Comparison of ENCODE assay signal across 23 mouse cellular contexts in genomic region chr2:173712656-173713055, GRCm38 (mm10). TPM values are rescaled to one million over a fixed set of nuclear protein-coding genes. Genes with fewer than 3 reads are reported as not detected.
DNase-seq lines count a peak whose midpoint lies in the region; ATAC-seq and TF ChIP-seq lines count a peak whose summit lies in the region.
"Had no signal": no experiment of that assay in that cellular context is flagged by ENCODE, and none has a peak within 500 bp of the region (broad histone marks: within the 10 kb centered on the region; RNA-seq: fewer than 3 reads in every experiment).

No protein-coding gene starts in this region.

- intact Hi-C loops in heart, postnatal 14 days (cut with DNase I): no loop called here

- ATAC-seq in lung, embryonic 14.5 days (ENCODE audit: insufficient read depth): no peak
- ATAC-seq in lung, postnatal 0 days: no peak
- peak; percentile 44 for ATAC-seq in hindbrain, embryonic 11.5 days (ENCODE audit: low FRiP score)
- ATAC-seq in neural tube, embryonic 13.5 days (ENCODE audit: low read depth): no peak
- ATAC-seq: activated CD4-positive, CD25-positive, alpha-beta regulatory T cell, adult 4 months had no signal

- no peak for TF ChIP-seq CTCF in lung, embryonic 14.5 days (IDR thresholded peaks at IDR 0.05; ENCODE audit: low read depth)
- TF ChIP-seq CTCF in lung, postnatal 0 days (IDR thresholded peaks at IDR 0.05): no peak

- H3K4me2 ChIP-seq in lung, embryonic 14.5 days: no peak overlapping the region
- no peak overlapping the region for H3K4me2 ChIP-seq in lung, postnatal 0 days (replicated peaks; ENCODE audit: low read depth, low read length)
- H3K4me2 ChIP-seq in hindbrain, embryonic 11.5 days (replicated peaks; ENCODE audit: low read depth, low read length): no peak overlapping the region
- no peak overlapping the region for H3K4me2 ChIP-seq in neural tube, embryonic 13.5 days
- H3K4me2 ChIP-seq: embryonic facial prominence, embryonic 12.5 days; lung, embryonic 15.5 days; neural tube, embryonic 12.5 days had no signal

- H3K27ac ChIP-seq in lung, embryonic 14.5 days (ENCODE audit: low read depth): no peak overlapping the region
- H3K27ac ChIP-seq in lung, postnatal 0 days (ENCODE audit: low read length): no peak overlapping the region
- H3K27ac ChIP-seq in hindbrain, embryonic 11.5 days (ENCODE audit: low read depth, low read length): peak overlapping the region; percentile 25; the same call in 1 of the 2 replicates
- peak overlapping the region; percentile 62 for H3K27ac ChIP-seq in neural tube, embryonic 13.5 days (replicated peaks)
- H3K27ac ChIP-seq: embryonic facial prominence, embryonic 12.5 days; heart, embryonic 10.5 days; lung, embryonic 15.5 days; neural tube, embryonic 12.5 days had no signal

- H3K27me3 ChIP-seq in lung, embryonic 14.5 days (ENCODE audit: insufficient read depth, low read length): no peaks in the 10 kb centered on the region
- no peaks in the 10 kb centered on the region for H3K27me3 ChIP-seq in lung, postnatal 0 days (replicated peaks; ENCODE audit: insufficient read depth, low read length)
- H3K27me3 ChIP-seq in hindbrain, embryonic 11.5 days (ENCODE audit: control insufficient read depth, insufficient read depth, low read length): no peaks in the 10 kb centered on the region
- H3K27me3 ChIP-seq in neural tube, embryonic 13.5 days: no peaks in the 10 kb centered on the region
- H3K27me3 ChIP-seq: embryonic facial prominence, embryonic 12.5 days; lung, embryonic 15.5 days; neural tube, embryonic 12.5 days had no signal

- H3K9me3 ChIP-seq in lung, embryonic 14.5 days (ENCODE audit: low read depth, low read length): no peaks in the 10 kb centered on the region
- no peaks in the 10 kb centered on the region for H3K9me3 ChIP-seq in lung, postnatal 0 days (ENCODE audit: low read length)
- H3K9me3 ChIP-seq in hindbrain, embryonic 11.5 days (ENCODE audit: control insufficient read depth, low read length): no peaks in the 10 kb centered on the region
- H3K9me3 ChIP-seq in neural tube, embryonic 13.5 days: no peaks in the 10 kb centered on the region
- H3K9me3 ChIP-seq: embryonic facial prominence, embryonic 12.5 days; lung, embryonic 15.5 days; neural tube, embryonic 12.5 days had no signal

- TF ChIP-seq EP300 in lung, postnatal 0 days (IDR thresholded peaks at IDR 0.05): no peak

- H3K36me3 ChIP-seq in lung, embryonic 14.5 days (ENCODE audit: insufficient read depth): peaks cover 9% of the 10 kb centered on the region
- H3K36me3 ChIP-seq in lung, postnatal 0 days (ENCODE audit: insufficient read depth, low read length): no peaks in the 10 kb centered on the region; the same call in 1 of the 2 replicates
- H3K36me3 ChIP-seq in hindbrain, embryonic 11.5 days (ENCODE audit: control insufficient read depth, insufficient read depth, low read length): 0 out of 2 replicates have a peak, but pooled peaks cover 3% of the 10 kb centered on the region
- peaks cover 8% of the 10 kb centered on the region; the same call in 1 of the 2 replicates for H3K36me3 ChIP-seq in neural tube, embryonic 13.5 days

- peak; percentile 36 for DNase-seq in adrenal gland, postnatal 14 days
- DNase-seq in adrenal gland, postnatal 4 days (ENCODE audit: low spot score in 2 of 2): no peak
- DNase-seq in lung, embryonic 14.5 days: peak; percentile 15
- no peak for DNase-seq in lung, postnatal 0 days (ENCODE audit: low spot score)
- peak; percentile 28 for DNase-seq in hindbrain, embryonic 11.5 days (ENCODE audit: low spot score)
- DNase-seq in heart, postnatal 14 days: no peak
- no peak for DNase-seq in spleen, postnatal 4 days (ENCODE audit: low spot score in 2 of 2)
- DNase-seq: cerebellum, adult 2 months; gastrocnemius, postnatal 36 days; heart, postnatal 36 days; kidney, adult 18-20 months; kidney, postnatal 36 days; liver; right cerebral cortex, postnatal 4 days had no signal

- H3K4me3 ChIP-seq in lung, embryonic 14.5 days (ENCODE audit: low read depth, low read length): no peak overlapping the region
- H3K4me3 ChIP-seq in lung, postnatal 0 days (ENCODE audit: low read depth, low read length): no peak overlapping the region
- no peak overlapping the region for H3K4me3 ChIP-seq in hindbrain, embryonic 11.5 days (ENCODE audit: low read depth, low read length)
- H3K4me3 ChIP-seq in neural tube, embryonic 13.5 days: no peak overlapping the region
- H3K4me3 ChIP-seq: embryonic facial prominence, embryonic 12.5 days; heart, embryonic 10.5 days; lung, embryonic 15.5 days; neural tube, embryonic 12.5 days had no signal

- WGBS in lung, embryonic 14.5 days: 14% methylated on average over 10 of the region's 10 CpGs
- WGBS in lung, postnatal 0 days: 23% methylated on average over 9 of the region's 10 CpGs
- WGBS in hindbrain, embryonic 11.5 days: 49% methylated on average over 10 of the region's 10 CpGs
- WGBS in neural tube, embryonic 13.5 days: 36% methylated on average over 10 of the region's 10 CpGs

- H3K4me1 ChIP-seq in lung, embryonic 14.5 days (ENCODE audit: insufficient read depth): peaks cover 7% of the 10 kb centered on the region; the same call in 1 of the 2 replicates
- H3K4me1 ChIP-seq in lung, postnatal 0 days (ENCODE audit: insufficient read depth, low read depth, low read length): no peaks in the 10 kb centered on the region
- H3K4me1 ChIP-seq in hindbrain, embryonic 11.5 days (replicated peaks; ENCODE audit: control insufficient read depth, insufficient read depth, low read length): peaks cover 5% of the 10 kb centered on the region; the same call in 1 of the 2 replicates
- H3K4me1 ChIP-seq in neural tube, embryonic 13.5 days (replicated peaks): peaks cover 22% of the 10 kb centered on the region
- H3K4me1 ChIP-seq: lung, embryonic 15.5 days had no signal

- H3K9ac ChIP-seq in lung, embryonic 14.5 days: no peak overlapping the region
- no peak overlapping the region for H3K9ac ChIP-seq in lung, postnatal 0 days (replicated peaks; ENCODE audit: low read depth)
- H3K9ac ChIP-seq in hindbrain, embryonic 11.5 days (ENCODE audit: low read depth, low read length): no peak overlapping the region
- H3K9ac ChIP-seq in neural tube, embryonic 13.5 days: no peak overlapping the region
- H3K9ac ChIP-seq: embryonic facial prominence, embryonic 12.5 days; lung, embryonic 15.5 days; neural tube, embryonic 12.5 days had no signal

RNA-seq across cellular contexts. Expression of gene 1700010B08Rik, which starts 6.6 kb away (rescaled TPM):
- not detected in 2 replicates for total RNA-seq in adrenal gland, postnatal 14 days (2021)
- not detected for total RNA-seq in adrenal gland, postnatal 4 days (2021)
- polyA plus RNA-seq in lung, embryonic 14.5 days (2014; fragmentation: Nextera tagmentation; extraction: Ambion mirVana): not detected in 2 replicates
- 0.13 TPM in 1 of 2 replicates, not detected in the other for polyA plus RNA-seq in lung, postnatal 0 days (2015; fragmentation: Nextera tagmentation; extraction: Ambion mirVana)
- not detected in 2 replicates for polyA plus RNA-seq in hindbrain, embryonic 11.5 days (2014; fragmentation: Nextera tagmentation; extraction: Ambion mirVana)
- not detected in 2 replicates for polyA plus RNA-seq in neural tube, embryonic 13.5 days (2015; fragmentation: Nextera tagmentation; extraction: Ambion mirVana)
- not detected for total RNA-seq in heart, postnatal 14 days (2021)
- total RNA-seq: gastrocnemius, postnatal 36 days; heart, postnatal 36 days; layer of hippocampus, postnatal 10 days; left cerebral cortex, postnatal 10 days; megakaryocyte progenitor cell, adult 5-6 weeks had no signal
- polyA plus RNA-seq: activated CD4-positive, CD25-positive, alpha-beta regulatory T cell, adult 4 months; cerebellum, adult 2 months; embryonic facial prominence, embryonic 12.5 days; heart, embryonic 10.5 days; lung, embryonic 15.5 days; neural tube, embryonic 12.5 days had no signal

RNA-seq across cellular contexts. Expression of gene Vapb, which starts 24.7 kb away (rescaled TPM):
- total RNA-seq in adrenal gland, postnatal 14 days (2021): 134 and 142 TPM in 2 replicates
- 100 to 1,000 TPM; 127 to 130 TPM for total RNA-seq in adrenal gland, postnatal 4 days (2021)
- 8.8 and 13.1 TPM in 2 replicates for polyA plus RNA-seq in lung, embryonic 14.5 days (2014; fragmentation: Nextera tagmentation; extraction: Ambion mirVana)
- 12.4 and 12.9 TPM in 2 replicates for polyA plus RNA-seq in lung, postnatal 0 days (2015; fragmentation: Nextera tagmentation; extraction: Ambion mirVana)
- polyA plus RNA-seq in hindbrain, embryonic 11.5 days (2014; fragmentation: Nextera tagmentation; extraction: Ambion mirVana): 16.1 and 18.1 TPM in 2 replicates
- polyA plus RNA-seq in neural tube, embryonic 13.5 days (2015; fragmentation: Nextera tagmentation; extraction: Ambion mirVana): 13.3 and 15.1 TPM in 2 replicates
- total RNA-seq in heart, postnatal 14 days (2021): 100 to 1,000 TPM in 1 of 2 experiments, 10 to 100 TPM in 1; 94.2 to 109 TPM

RNA-seq across cellular contexts. Expression of gene Rab22a, which starts 53.1 kb away (rescaled TPM):
- total RNA-seq in adrenal gland, postnatal 14 days (2021): 33.0 and 35.4 TPM in 2 replicates
- 10 to 100 TPM; 34.6 to 35.0 TPM for total RNA-seq in adrenal gland, postnatal 4 days (2021)
- 34.1 and 34.7 TPM in 2 replicates for polyA plus RNA-seq in lung, embryonic 14.5 days (2014; fragmentation: Nextera tagmentation; extraction: Ambion mirVana)
- polyA plus RNA-seq in lung, postnatal 0 days (2015; fragmentation: Nextera tagmentation; extraction: Ambion mirVana): 27.3 and 29.0 TPM in 2 replicates
- polyA plus RNA-seq in hindbrain, embryonic 11.5 days (2014; fragmentation: Nextera tagmentation; extraction: Ambion mirVana): 42.3 and 44.6 TPM in 2 replicates
- 35.2 and 36.4 TPM in 2 replicates for polyA plus RNA-seq in neural tube, embryonic 13.5 days (2015; fragmentation: Nextera tagmentation; extraction: Ambion mirVana)
- 10 to 100 TPM; 30.1 to 30.2 TPM for total RNA-seq in heart, postnatal 14 days (2021)

Comparison
In these comparisons a context has a peak if more than half of its experiments do, and no peak if none do; other contexts are left out.
1. DNase-seq: peak in adrenal gland, postnatal 14 days (single experiment), lung, embryonic 14.5 days (single experiment) and hindbrain, embryonic 11.5 days (single experiment); none in adrenal gland, postnatal 4 days (0 of 2), lung, postnatal 0 days (single experiment), heart, postnatal 14 days (0 of 2) and spleen, postnatal 4 days (0 of 2).
2. H3K27ac ChIP-seq: peak in hindbrain, embryonic 11.5 days (single experiment) and neural tube, embryonic 13.5 days (single experiment); none in lung, embryonic 14.5 days (single experiment) and lung, postnatal 0 days (single experiment).